Mouse (Mus musculus) forebrain, embryonic 12.5 days (tissue): Measurements from ENCODE around the gene Oaf. TPM values are rescaled to one million over a fixed set of nuclear protein-coding genes. Genes with fewer than 3 reads are reported as not detected.

Source experiments
- ATAC-seq: fragments of 200-750 bp; cut with Nextera tagmentation; 2 replicates; pipeline ENCODE4 v1.8.0; 2017; ENCODE audit warnings: moderate TSS enrichment; ENCODE audit not compliant: low FRiP score
- H3K27ac ChIP-seq: fragments of 300-500 bp; sonication (generic); 2 replicates; pipeline ENCODE4 v1.5.1; 2016; ENCODE audit warnings: mild to moderate bottlenecking
- H3K27me3 ChIP-seq: fragments of 300-500 bp; sonication (generic); 2 replicates; pipeline ENCODE4 v1.6.1; 2016; ENCODE audit warnings: mild to moderate bottlenecking
- H3K36me3 ChIP-seq: fragments of 300-500 bp; sonication (generic); replicated peaks from 2 replicates; pipeline ENCODE4 v1.6.1; 2016; ENCODE audit warnings: mild to moderate bottlenecking
- H3K4me1 ChIP-seq: fragments of 300-500 bp; sonication (generic); 2 replicates; pipeline ENCODE4 v1.6.1; 2016
- H3K4me2 ChIP-seq: fragments of 300-500 bp; sonication (generic); 2 replicates; pipeline ENCODE4 v1.6.1; 2016; ENCODE audit warnings: mild to moderate bottlenecking, moderate library complexity
- H3K4me3 ChIP-seq: fragments of 300-500 bp; sonication (generic); replicated peaks from 2 replicates; pipeline ENCODE4 v1.5.1; 2016; ENCODE audit warnings: mild to moderate bottlenecking
- H3K9ac ChIP-seq: fragments of 300-500 bp; sonication (generic); 2 replicates; pipeline ENCODE4 v1.6.1; 2016; ENCODE audit warnings: mild to moderate bottlenecking
- H3K9me3 ChIP-seq: fragments of 300-500 bp; sonication (generic); 2 replicates; pipeline ENCODE4 v1.6.1; 2016
- WGBS: fragments of 180-500 bp; shearing (Covaris S2); methylation state at CpG from one replicate; pipeline ENCODE4 v1.1.7; 2016; 5-methylcytosine and 5-hydroxymethylcytosine counted together
- polyA plus RNA-seq: library from polyadenylated mRNA; unstranded; fragments of >200 nt; fragmentation: Nextera tagmentation; extraction: Ambion mirVana; gene quantifications from 2 replicates; pipeline ENCODE4 v1.2.1, GENCODE M21; 2016

The Oaf gene
- polyA plus RNA-seq, 1 experiment from 2014 or later = 25.6 TPM

DNA sequence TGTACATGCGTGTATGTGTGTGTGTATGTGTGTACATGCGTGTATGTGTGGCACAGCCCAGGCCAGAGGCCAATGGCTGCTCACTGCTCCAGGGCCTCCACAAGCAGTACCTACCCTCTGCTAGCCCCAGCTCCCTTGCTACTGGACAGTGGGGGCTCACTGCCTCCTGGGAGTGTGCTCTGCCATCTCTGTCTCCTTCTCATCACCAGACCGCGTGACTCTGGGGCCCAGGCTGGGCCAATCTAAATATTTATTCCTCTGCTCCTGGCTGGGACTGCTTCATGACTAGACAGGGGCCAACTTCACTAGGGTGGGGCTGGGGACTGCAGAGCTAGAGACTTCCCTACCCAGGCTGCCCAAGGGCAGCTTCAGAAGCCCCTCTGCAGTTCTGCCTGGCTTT, 7.9 kb downstream of the Oaf start:
- Histone ChIP-seq H3K4me3 (no peak overlapping the region), H3K27me3 (no peaks in the 10 kb centered on the region), H3K4me2 (no peak overlapping the region), H3K36me3 (no peaks in the 10 kb centered on the region), H3K4me1 (peaks cover 14% of the 10 kb centered on the region), H3K9me3 (no peaks in the 10 kb centered on the region), H3K27ac (no peak overlapping the region), H3K9ac (no peak overlapping the region)
- WGBS = 71% methylated on average over 4 of the region's 4 CpGs
- no peak for ATAC-seq

- Histone ChIP-seq H3K4me2 (no peak overlapping the region), H3K27me3 (no peaks in the 10 kb centered on the region), H3K4me1 (peaks cover 14% of the 10 kb centered on the region), H3K9me3 (no peaks in the 10 kb centered on the region), H3K36me3 (no peaks in the 10 kb centered on the region), H3K9ac (no peak overlapping the region), H3K27ac (peak overlapping the region; percentile 16; the same call in 1 of the 2 replicates), H3K4me3 (no peak overlapping the region)
- 82% methylated on average over 4 of the region's 4 CpGs for WGBS
- no peak for ATAC-seq
Observed at GRCm38 (mm10) chr9:43230886-43231285, 8.8 kb downstream of the Oaf start.

DNA sequence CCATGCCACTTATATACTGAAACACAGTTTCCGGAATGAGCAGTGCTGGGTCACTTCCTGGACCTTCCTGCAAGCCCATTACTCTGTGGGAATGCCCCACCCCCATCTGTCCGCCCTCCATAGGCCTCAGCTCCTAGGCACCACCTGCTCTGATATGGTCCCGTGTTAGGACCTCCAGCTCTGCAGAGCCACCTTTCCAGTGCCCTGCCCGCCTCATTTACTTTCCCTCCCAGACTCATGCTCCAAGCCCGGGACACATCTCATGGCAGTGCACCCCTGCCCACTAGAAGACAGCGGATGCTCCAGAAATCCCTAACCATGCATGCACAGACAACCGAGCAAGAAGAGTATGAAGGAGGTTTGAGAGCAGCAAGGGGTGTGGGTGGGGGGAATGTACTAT, 9.7 kb downstream of the Oaf start:
- H3K9ac ChIP-seq = no peak overlapping the region
- H3K9me3 ChIP-seq = no peaks in the 10 kb centered on the region
- no peak overlapping the region for H3K4me3 ChIP-seq
- peaks cover 20% of the 10 kb centered on the region for H3K4me1 ChIP-seq
- no peak for ATAC-seq
- H3K36me3 ChIP-seq = no peaks in the 10 kb centered on the region
- H3K4me2 ChIP-seq = no peak overlapping the region
- H3K27me3 ChIP-seq = no peaks in the 10 kb centered on the region
- 91% methylated on average over 7 of the region's 7 CpGs for WGBS
- no peak overlapping the region for H3K27ac ChIP-seq

- 95% methylated on average over 10 of the region's 10 CpGs for WGBS
- H3K27ac ChIP-seq = no peak overlapping the region
- H3K9me3 ChIP-seq = no peaks in the 10 kb centered on the region
- no peaks in the 10 kb centered on the region for H3K27me3 ChIP-seq
- H3K36me3 ChIP-seq = no peaks in the 10 kb centered on the region
- no peak overlapping the region for H3K9ac ChIP-seq
- no peak overlapping the region for H3K4me2 ChIP-seq
- no peak overlapping the region for H3K4me3 ChIP-seq
- ATAC-seq = no peak
- peaks cover 20% of the 10 kb centered on the region for H3K4me1 ChIP-seq
Observed at GRCm38 (mm10) chr9:43229398-43229895, 10.3 kb downstream of the Oaf start.

DNA sequence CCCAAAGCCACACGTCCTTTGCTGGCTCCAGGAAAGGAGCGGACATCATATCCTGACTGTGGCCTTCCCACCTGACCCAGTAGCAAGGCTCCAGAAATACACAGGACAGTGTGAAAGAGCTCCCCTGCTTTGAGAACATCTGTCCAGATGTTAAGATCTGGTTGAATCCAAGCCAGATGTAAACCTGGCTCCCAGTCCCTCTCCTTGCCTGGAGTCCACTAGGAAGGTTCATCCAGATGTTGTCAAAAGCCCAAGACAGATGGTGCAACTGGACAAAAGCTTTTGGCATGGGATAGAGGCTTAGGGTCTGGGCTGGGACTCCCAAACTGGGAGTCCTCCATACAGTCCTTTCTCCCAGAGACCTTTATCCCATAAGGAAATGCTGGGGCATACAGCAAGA, 11.0 kb downstream of the Oaf start:
- H3K27me3 ChIP-seq = no peaks in the 10 kb centered on the region
- no peak overlapping the region for H3K27ac ChIP-seq
- WGBS = 90% methylated on average over 2 of the region's 2 CpGs
- ATAC-seq = no peak
- no peaks in the 10 kb centered on the region for H3K36me3 ChIP-seq
- no peak overlapping the region for H3K9ac ChIP-seq
- no peak overlapping the region for H3K4me3 ChIP-seq
- no peak overlapping the region for H3K4me2 ChIP-seq
- peaks cover 22% of the 10 kb centered on the region for H3K4me1 ChIP-seq
- H3K9me3 ChIP-seq = no peaks in the 10 kb centered on the region

DNA sequence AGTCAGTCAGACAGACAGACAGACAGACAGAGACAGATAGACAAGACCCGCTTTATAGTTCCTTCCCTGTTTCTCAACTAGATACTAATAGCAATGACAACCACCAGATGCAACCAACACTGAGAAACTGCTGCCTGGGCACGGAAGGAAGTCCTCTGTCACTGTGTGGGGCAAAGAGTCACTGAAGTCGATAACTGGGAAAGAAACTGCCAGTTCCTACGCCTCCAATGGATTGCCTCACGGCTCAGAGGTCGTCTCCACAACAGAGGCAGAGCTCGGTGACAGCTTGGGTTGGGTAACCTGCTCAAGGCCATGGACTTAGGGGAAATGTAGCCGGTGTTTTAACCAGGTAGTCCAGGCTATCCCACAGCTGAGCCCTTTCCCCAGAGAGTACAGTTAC, 12.1 kb downstream of the Oaf start:
- ATAC-seq = no peak
- Histone ChIP-seq H3K9me3 (no peaks in the 10 kb centered on the region), H3K9ac (no peak overlapping the region), H3K4me2 (no peak overlapping the region), H3K4me1 (peaks cover 20% of the 10 kb centered on the region), H3K36me3 (no peaks in the 10 kb centered on the region), H3K27ac (no peak overlapping the region), H3K4me3 (no peak overlapping the region), H3K27me3 (no peaks in the 10 kb centered on the region)
- 92% methylated on average over 8 of the region's 8 CpGs for WGBS

DNA sequence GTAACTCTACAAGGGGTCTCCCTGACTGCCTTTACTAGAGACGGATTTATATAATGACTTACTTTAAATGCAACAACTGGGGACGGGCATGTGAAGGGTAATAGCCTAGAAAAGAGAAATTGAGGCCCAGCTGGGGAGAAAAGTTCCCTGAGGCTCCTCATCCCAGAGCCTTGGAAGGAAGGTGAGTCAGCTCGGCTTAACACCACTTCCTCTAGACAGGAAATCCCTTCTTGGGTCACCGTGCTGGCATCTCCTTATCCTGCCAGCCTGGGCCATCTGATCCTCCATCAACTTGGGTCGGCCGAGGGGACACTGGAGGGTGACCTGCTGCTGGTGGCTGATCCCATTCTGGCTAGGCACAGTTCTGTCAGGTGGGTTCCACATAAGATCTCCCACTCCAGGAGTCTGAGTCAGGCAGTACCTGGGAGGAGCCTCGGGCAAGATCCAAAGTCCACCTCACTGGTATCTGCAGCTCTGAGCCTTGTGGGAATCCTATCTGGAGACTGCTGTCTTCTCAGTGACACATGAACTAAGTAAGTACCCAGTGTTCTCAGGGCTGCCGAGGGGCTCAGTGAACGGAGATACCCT, 13.0 kb downstream of the Oaf start:
- Histone ChIP-seq H3K4me3 (no peak overlapping the region), H3K4me2 (no peak overlapping the region), H3K27ac (no peak overlapping the region), H3K36me3 (no peaks in the 10 kb centered on the region), H3K4me1 (peaks cover 10% of the 10 kb centered on the region), H3K27me3 (no peaks in the 10 kb centered on the region), H3K9ac (no peak overlapping the region), H3K9me3 (no peaks in the 10 kb centered on the region)
- 86% methylated on average over 9 of the region's 9 CpGs for WGBS
- no peak for ATAC-seq

GRCm38 (mm10) chr9:43225481-43225880, 14.2 kb downstream of the Oaf start:
- WGBS = 31% methylated on average over 2 of the region's 2 CpGs
- no peak overlapping the region for H3K4me2 ChIP-seq
- H3K9ac ChIP-seq = no peak overlapping the region
- ATAC-seq = no peak
- H3K27ac ChIP-seq = no peak overlapping the region
- no peaks in the 10 kb centered on the region for H3K36me3 ChIP-seq
- H3K4me3 ChIP-seq = no peak overlapping the region
- H3K9me3 ChIP-seq = no peaks in the 10 kb centered on the region
- H3K4me1 ChIP-seq = peaks cover 8% of the 10 kb centered on the region; the same call in 1 of the 2 replicates
- no peaks in the 10 kb centered on the region for H3K27me3 ChIP-seq

DNA sequence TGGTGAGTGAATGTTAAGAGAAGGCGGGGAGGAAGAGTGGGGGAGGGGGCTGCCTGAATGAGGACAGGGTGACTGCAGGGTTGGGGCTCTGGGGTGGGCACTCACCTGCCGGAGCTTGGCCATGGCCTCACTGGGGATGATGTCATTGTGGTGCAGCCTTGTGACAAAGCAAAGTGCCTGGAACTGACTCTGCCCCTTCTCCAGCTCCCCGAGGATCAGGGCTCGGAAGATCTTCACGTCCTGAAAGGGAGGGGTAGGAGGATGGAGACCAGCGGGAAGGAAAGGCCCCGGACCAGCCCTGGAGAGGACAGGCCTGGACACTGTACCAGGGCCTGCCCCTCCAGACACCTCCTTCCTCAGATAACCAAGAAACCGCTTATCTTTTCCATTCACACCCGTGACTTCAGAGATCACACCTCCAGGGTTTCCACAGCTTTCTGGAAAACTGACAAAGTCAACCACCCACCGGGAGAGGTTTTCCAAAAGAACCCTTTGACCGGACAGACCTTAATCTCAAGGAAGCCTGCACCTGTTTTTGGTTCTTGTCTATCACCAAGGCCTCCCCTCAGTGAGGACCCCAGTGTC, 14.8 kb downstream of the Oaf start:
- WGBS = 45% methylated on average over 11 of the region's 11 CpGs
- H3K27me3 ChIP-seq = no peaks in the 10 kb centered on the region

GRCm38 (mm10) chr9:43222429-43222715, 17.3 kb downstream of the Oaf start:
- WGBS = 33% methylated on average over 8 of the region's 8 CpGs
- Histone ChIP-seq H3K36me3 (no peaks in the 10 kb centered on the region), H3K4me2 (no peak overlapping the region), H3K9ac (no peak overlapping the region), H3K9me3 (no peaks in the 10 kb centered on the region), H3K27me3 (no peaks in the 10 kb centered on the region), H3K4me1 (peaks cover 8% of the 10 kb centered on the region; the same call in 1 of the 2 replicates), H3K4me3 (no peak overlapping the region), H3K27ac (no peak overlapping the region)
- ATAC-seq = 0 out of 2 replicates have a peak, but pooled peaks have one; percentile 33

More for the DNA sequence above, 14.8 kb downstream of the Oaf start:
- no peak overlapping the region for H3K27ac ChIP-seq
- no peaks in the 10 kb centered on the region for H3K36me3 ChIP-seq
- H3K9me3 ChIP-seq = no peaks in the 10 kb centered on the region
- no peak overlapping the region for H3K4me2 ChIP-seq
- H3K4me3 ChIP-seq = no peak overlapping the region
- peaks cover 8% of the 10 kb centered on the region; the same call in 1 of the 2 replicates for H3K4me1 ChIP-seq
- ATAC-seq = no peak
- H3K9ac ChIP-seq = no peak overlapping the region

GRCm38 (mm10) chr9:43221643-43222428, 17.9 kb downstream of the Oaf start:
- Histone ChIP-seq H3K36me3 (no peaks in the 10 kb centered on the region), H3K9ac (no peak overlapping the region), H3K9me3 (no peaks in the 10 kb centered on the region), H3K27ac (no peak overlapping the region), H3K4me3 (no peak overlapping the region), H3K4me2 (no peak overlapping the region), H3K4me1 (peaks cover 8% of the 10 kb centered on the region; the same call in 1 of the 2 replicates), H3K27me3 (no peaks in the 10 kb centered on the region)
- peak; percentile 58 for ATAC-seq
- WGBS = 31% methylated on average over 18 of the region's 18 CpGs

- Histone ChIP-seq H3K27ac (no peak overlapping the region), H3K4me3 (no peak overlapping the region), H3K36me3 (no peaks in the 10 kb centered on the region), H3K27me3 (peaks cover 35% of the 10 kb centered on the region), H3K9me3 (no peaks in the 10 kb centered on the region), H3K4me1 (peaks cover 12% of the 10 kb centered on the region), H3K4me2 (no peak overlapping the region), H3K9ac (peak overlapping the region; percentile 17; the same call in 1 of the 2 replicates)
- peak; percentile 51; the same call in 1 of the 2 replicates for ATAC-seq
- 37% methylated on average over 11 of the region's 11 CpGs for WGBS
Observed at GRCm38 (mm10) chr9:43210771-43211450, 28.8 kb downstream of the Oaf start.
